Mouse (Mus musculus) Patski (cell line): Measurements from ENCODE around the gene Pou2f1. TPM values are rescaled to one million over a fixed set of nuclear protein-coding genes. Genes with fewer than 3 reads are reported as not detected.
"Not testable (repeated sequence)": the region's sequence is repeated elsewhere in the genome, so short reads cannot be mapped to it uniquely, and the experiment has no call there.

Source experiments
- ATAC-seq: fragments of 100-300 bp; one replicate; pipeline ENCODE4 v1.8.0; 2021
- CTCF ChIA-PET: fragments of 350-600 bp; sonication (Branson Sonifier 250); formaldehyde crosslinking; loops from one replicate; lab custom pipeline; 2022; ENCODE audit warnings: inconsistent platforms; lab: Charles Lee
- POLR2A ChIA-PET: fragments of 350-600 bp; sonication (Branson Sonifier 250); formaldehyde crosslinking; loops from one replicate; lab custom pipeline; 2022; ENCODE audit warnings: antibody characterized with exemption, inconsistent platforms; lab: Charles Lee
- DNase-seq: peaks from one replicate; pipeline ENCODE4 v3.0.0-alpha.2; 2011; ENCODE audit warnings: low read depth, low spot score
- H3K27me3 ChIP-seq: fragments of 371-371 bp; one replicate; pipeline ENCODE4 v1.5.1; 2021
- CTCF ChIP-seq: fragments of 100-300 bp; IDR thresholded peaks from one replicate; pipeline ENCODE4 v1.5.1; 2021
- in situ Hi-C: fragments of 300-500 bp; cut with MboI; formaldehyde crosslinking; loops from 3 replicates; pipeline ENCODE4 v1.11.1; 2018; ENCODE audit warnings: low pct_unique_long_range_greater_than_20kb, mixed read lengths
- polyA plus RNA-seq: library from polyadenylated mRNA; unstranded; gene quantifications from one replicate; pipeline ENCODE4 v1.2.3, GENCODE M21; 2021

The Pou2f1 gene
- polyA plus RNA-seq, 1 experiment from 2014 or later = 8.3 TPM

GRCm38 (mm10) chr1:166003181-166004022 is 924 bp upstream of the Pou2f1 start:
- ChIA-PET CTCF (interaction anchor here (0.6 to 1.6 kb wide), 6 partner anchors 20 to 150 kb away, joined by 3 to 7 read pairs (median 5); no protein-coding TSS in a partner anchor), POLR2A (interaction anchor here (0.7 kb wide), 1 partner anchor 122 kb away, joined by 3 read pairs; no protein-coding TSS in a partner anchor)
- peak; percentile 61 for ATAC-seq
- TF ChIP-seq CTCF = no peak
- H3K27me3 ChIP-seq = no peaks in the 10 kb centered on the region
- DNase-seq = peak; percentile 13
- in situ Hi-C loops = loop anchor here (10.0 kb wide), 1 partner anchor 229 kb away; no protein-coding TSS in a partner anchor

GRCm38 (mm10) chr1:166001904-166002489 is 481 bp downstream of the Pou2f1 start:
- in situ Hi-C loops = loop anchor here (10.0 kb wide), 1 partner anchor 227 kb away; no protein-coding TSS in a partner anchor
- no peak for TF ChIP-seq CTCF
- DNase-seq = no peak
- CTCF ChIA-PET = interaction anchor here (1.0 to 1.6 kb wide), 3 partner anchors 148 to 151 kb away, joined by 6 to 7 read pairs (median 7); no protein-coding TSS in a partner anchor
- H3K27me3 ChIP-seq = no peaks in the 10 kb centered on the region
- POLR2A ChIA-PET = interaction anchor here (1.9 kb wide), 1 partner anchor 10 kb away, joined by 4 read pairs; no protein-coding TSS in a partner anchor
- ATAC-seq = peak; percentile 28

- CTCF ChIA-PET = interaction anchor here (1.1 to 1.6 kb wide), 3 partner anchors 148 to 221 kb away, joined by 3 to 7 read pairs (median 6); no protein-coding TSS in a partner anchor
- peak; percentile 14 for ATAC-seq
Observed at GRCm38 (mm10) chr1:166001121-166001903, 1.2 kb downstream of the Pou2f1 start.

GRCm38 (mm10) chr1:166000601-166001120 is 1.8 kb downstream of the Pou2f1 start:
- in situ Hi-C loops = loop anchor here (10.0 kb wide), 1 partner anchor 226 kb away; no protein-coding TSS in a partner anchor
- ATAC-seq = peak; percentile 0
- DNase-seq = peak; percentile 1
- POLR2A ChIA-PET = interaction anchor here (1.9 kb wide), 1 partner anchor 8 kb away, joined by 4 read pairs; no protein-coding TSS in a partner anchor
- CTCF ChIA-PET = interaction anchor here (1.1 kb wide), 1 partner anchor 220 kb away, joined by 3 read pairs; no protein-coding TSS in a partner anchor
- H3K27me3 ChIP-seq = no peaks in the 10 kb centered on the region
- no peak for TF ChIP-seq CTCF

More at GRCm38 (mm10) chr1:166001121-166001903, 1.2 kb downstream of the Pou2f1 start:
- no peak for TF ChIP-seq CTCF
- H3K27me3 ChIP-seq = no peaks in the 10 kb centered on the region
- DNase-seq = peak; percentile 15
- POLR2A ChIA-PET = interaction anchor here (1.9 kb wide), 1 partner anchor 9 kb away, joined by 4 read pairs; no protein-coding TSS in a partner anchor
- in situ Hi-C loops = loop anchor here (10.0 kb wide), 1 partner anchor 227 kb away; no protein-coding TSS in a partner anchor

- no peak for TF ChIP-seq CTCF
- ChIA-PET POLR2A (no interaction called here), CTCF (interaction anchor here (0.6 kb wide), 1 partner anchor 33 kb away, joined by 3 read pairs; no protein-coding TSS in a partner anchor)
- ATAC-seq (no peak), DNase-seq (no peak)
- in situ Hi-C loops = loop anchor here (10.0 kb wide), 1 partner anchor 225 kb away; no protein-coding TSS in a partner anchor
- no peaks in the 10 kb centered on the region for H3K27me3 ChIP-seq
Observed at GRCm38 (mm10) chr1:165999709-166000108, 2.8 kb downstream of the Pou2f1 start.

GRCm38 (mm10) chr1:165995661-165996055 is 6.8 kb downstream of the Pou2f1 start:
- no peaks in the 10 kb centered on the region for H3K27me3 ChIP-seq
- DNase-seq (no peak), ATAC-seq (no peak)
- POLR2A ChIA-PET = no interaction called here
- in situ Hi-C loops = no loop called here
- CTCF ChIA-PET = interaction anchor here (1.0 kb wide), 1 partner anchor 17 kb away, joined by 3 read pairs; no protein-coding TSS in a partner anchor
- no peak for TF ChIP-seq CTCF

- POLR2A ChIA-PET, ATAC-seq, CTCF ChIA-PET, DNase-seq, H3K27me3 ChIP-seq, in situ Hi-C loops: not testable (repeated sequence)
Observed at GRCm38 (mm10) chr1:165995011-165995660, 7.3 kb downstream of the Pou2f1 start.

GRCm38 (mm10) chr1:165994279-165994678 is 8.2 kb downstream of the Pou2f1 start:
- in situ Hi-C loops = no loop called here
- H3K27me3 ChIP-seq = no peaks in the 10 kb centered on the region
- DNase-seq (no peak), ATAC-seq (no peak)
- ChIA-PET CTCF (interaction anchor here (1.0 kb wide), 1 partner anchor 230 kb away, joined by 3 read pairs; no protein-coding TSS in a partner anchor), POLR2A (no interaction called here)
- no peak for TF ChIP-seq CTCF
